Mouse (Mus musculus): ENCODE data around the gene Psmd8.

GRCm38 (mm10) chr7:29170755-29171561 lies 9.5 kb downstream of the Psmd8 start:
- TF ChIP-seq CTCF (IDR thresholded peaks at IDR 0.05; ENCODE audit: low read depth, low read length) (no peak), POLR2A (IDR thresholded peaks at IDR 0.05; ENCODE audit: borderline replicate concordance, low read depth, low read length) (no peak)
